Mouse (Mus musculus): ENCODE measurements around the gene Gm15517. TPM values are rescaled to one million over a fixed set of nuclear protein-coding genes. Genes with fewer than 3 reads are reported as not detected.

The Gm15517 gene
- total and polyA plus RNA-seq, 3 experiments = not detected

- Histone ChIP-seq H3K27ac (ENCODE audit: insufficient read depth, low read depth) (no peak overlapping the region), H3K9me3 (replicated peaks; ENCODE audit: low read length) (no peaks in the 10 kb centered on the region), H3K36me3 (replicated peaks in 1 of 2; ENCODE audit: control insufficient read depth in 1 of 2, insufficient read depth in 1 of 2, low read length in 1 of 2) (peaks cover 0 to 2% of the 10 kb centered on the region in 2 experiments), H3K79me2 (replicated peaks; ENCODE audit: control insufficient read depth, extremely low read depth, insufficient read depth, poor library complexity, severe bottlenecking) (no peaks in the 10 kb centered on the region), H3K4me2 (ENCODE audit: insufficient read depth, low read depth, poor library complexity, severe bottlenecking) (no peak overlapping the region), H3K9ac (ENCODE audit: insufficient read depth, low read depth) (no peak overlapping the region), H3K27me3 (replicated peaks) (peaks cover 60% of the 10 kb centered on the region), H3K4me1 (ENCODE audit: control insufficient read depth in 1 of 2, insufficient read depth in 2 of 2) (peaks cover 23 to 52% of the 10 kb centered on the region in 2 experiments), H3K4me3 (replicated peaks in 1 of 3; ENCODE audit: low read depth in 2 of 3, low read length in 2 of 3, poor library complexity in 1 of 3) (no peak overlapping the region)
- no peak for DNase-seq (ENCODE audit: extremely low read depth)
- dilution Hi-C loops (cut with MboI; ENCODE audit: extremely low pct_ligation_motif_present, extremely low pct_unique_long_range_greater_than_20kb, low sequenced_read_pairs) = no loop called here
- in situ Hi-C loops (cut with MboI; ENCODE audit: low pct_ligation_motif_present, low pct_unique_long_range_greater_than_20kb, low sequenced_read_pairs) = no loop called here
- TF ChIP-seq USF1 (IDR thresholded peaks at IDR 0.05; ENCODE audit: low read depth, low read length) = no peak
- no peak for TF ChIP-seq ZNF384 (IDR thresholded peaks at IDR 0.05; ENCODE audit: low read depth, low read length)
- TF ChIP-seq JUND (conservative IDR thresholded peaks at IDR 0.05; ENCODE audit: low read depth, low read length) = no peak
- TF ChIP-seq SIN3A (IDR thresholded peaks at IDR 0.05; ENCODE audit: low read length) = no peak
- TF ChIP-seq EP300 (IDR thresholded peaks at IDR 0.05; ENCODE audit: low read length) = no peak
- no peak for TF ChIP-seq SMC3 (IDR thresholded peaks at IDR 0.05; ENCODE audit: low read depth, low read length)
- no peak for TF ChIP-seq ELF1 (IDR thresholded peaks at IDR 0.05; ENCODE audit: low read depth, low read length)
- no peak for TF ChIP-seq MEF2A (IDR thresholded peaks at IDR 0.05; ENCODE audit: borderline replicate concordance, low read depth, low read length)
- TF ChIP-seq IRF4 (IDR thresholded peaks at IDR 0.05; ENCODE audit: low read depth, low read length) = no peak
- TF ChIP-seq USF2 (conservative IDR thresholded peaks at IDR 0.05; ENCODE audit: low read depth, low read length) = no peak
- TF ChIP-seq ZKSCAN1 (IDR thresholded peaks at IDR 0.05; ENCODE audit: borderline replicate concordance, low read depth, low read length) = no peak
- TF ChIP-seq POLR2AphosphoS2 (IDR thresholded peaks at IDR 0.05; ENCODE audit: low read depth, low read length) = no peak
- TF ChIP-seq UBTF (IDR thresholded peaks at IDR 0.05; ENCODE audit: low read depth, low read length) = no peak
These were observed 46.2 kb downstream of the Gm15517 start for GRCm38 (mm10) chr7:44307261-44308020.

GRCm38 (mm10) chr7:44309475-44310284, 48.4 kb downstream of the Gm15517 start, which contains the start of gene Shank1:
Gene Shank1, plus strand, starts transcription at chr7:44310253.
- H3K27me3 ChIP-seq (replicated peaks) = peaks cover 75% of the 10 kb centered on the region
- no peaks in the 10 kb centered on the region for H3K79me2 ChIP-seq (replicated peaks; ENCODE audit: control insufficient read depth, extremely low read depth, insufficient read depth, poor library complexity, severe bottlenecking)
- peak within 1 kb of the TSS; percentile 22 for H3K4me2 ChIP-seq (ENCODE audit: insufficient read depth, low read depth, poor library complexity, severe bottlenecking)
- peak within 1 kb of the TSS in 1 of 3 experiments; percentile 17 for H3K4me3 ChIP-seq (replicated peaks in 1 of 3; ENCODE audit: low read depth in 2 of 3, low read length in 2 of 3, poor library complexity in 1 of 3)
- H3K9me3 ChIP-seq (replicated peaks; ENCODE audit: low read length) = no peaks in the 10 kb centered on the region
- no peaks in the 10 kb centered on the region for H3K36me3 ChIP-seq (replicated peaks in 1 of 2; ENCODE audit: control insufficient read depth in 1 of 2, insufficient read depth in 1 of 2, low read length in 1 of 2)
- dilution Hi-C loops (cut with MboI; ENCODE audit: extremely low pct_ligation_motif_present, extremely low pct_unique_long_range_greater_than_20kb, low sequenced_read_pairs) (no loop called here), in situ Hi-C loops (cut with MboI; ENCODE audit: low pct_ligation_motif_present, low pct_unique_long_range_greater_than_20kb, low sequenced_read_pairs) (no loop called here)
- TF ChIP-seq SMC3 (IDR thresholded peaks at IDR 0.05; ENCODE audit: low read depth, low read length) (no peak), MYC (IDR thresholded peaks at IDR 0.05; ENCODE audit: low read depth, low read length) (no peak), USF1 (IDR thresholded peaks at IDR 0.05; ENCODE audit: low read depth, low read length) (no peak), IRF4 (IDR thresholded peaks at IDR 0.05; ENCODE audit: low read depth, low read length) (no peak), CHD2 (IDR thresholded peaks at IDR 0.05; ENCODE audit: low read length) (no peak), MXI1 (IDR thresholded peaks at IDR 0.05; ENCODE audit: low read depth, low read length) (no peak), MEF2A (IDR thresholded peaks at IDR 0.05; ENCODE audit: borderline replicate concordance, low read depth, low read length) (no peak), EP300 (IDR thresholded peaks at IDR 0.05; ENCODE audit: low read length) (no peak), HCFC1 (IDR thresholded peaks at IDR 0.05; ENCODE audit: low read depth, low read length) (no peak), KAT2A (IDR thresholded peaks at IDR 0.05; ENCODE audit: insufficient replicate concordance, low read length) (no peak), SIN3A (IDR thresholded peaks at IDR 0.05; ENCODE audit: low read length) (no peak), NELFE (IDR thresholded peaks at IDR 0.05; ENCODE audit: low read depth, low read length) (no peak), UBTF (IDR thresholded peaks at IDR 0.05; ENCODE audit: low read depth, low read length) (no peak), POLR2AphosphoS2 (IDR thresholded peaks at IDR 0.05; ENCODE audit: low read depth, low read length) (no peak), ZNF384 (IDR thresholded peaks at IDR 0.05; ENCODE audit: low read depth, low read length) (no peak)
- no peak for DNase-seq (ENCODE audit: extremely low read depth)
- peaks cover 21 to 42% of the 10 kb centered on the region in 2 experiments for H3K4me1 ChIP-seq (ENCODE audit: control insufficient read depth in 1 of 2, insufficient read depth in 2 of 2)
- no peak within 1 kb of the TSS for H3K27ac ChIP-seq (ENCODE audit: insufficient read depth, low read depth)
- no peak within 1 kb of the TSS for H3K9ac ChIP-seq (ENCODE audit: insufficient read depth, low read depth)

All from CH12.LX (cell line).